Mouse (Mus musculus): Measurements from ENCODE around the gene Celsr3.
A peak's percentile ranks its signal among the peaks of the same experiment; 100 is the strongest.

The Celsr3 gene

GRCm38 (mm10) chr9:108825820-108826699 lies at the start of gene Celsr3:
Celsr3 (plus strand) TSS chr9:108826320.
- DNase-seq (ENCODE audit: low spot score in 2 of 2), result no peak

GRCm38 (mm10) chr9:108776614-108777013 lies 49.5 kb upstream of the Celsr3 start:
- DNase-seq (ENCODE audit: low spot score in 2 of 2), result no peak

DNA sequence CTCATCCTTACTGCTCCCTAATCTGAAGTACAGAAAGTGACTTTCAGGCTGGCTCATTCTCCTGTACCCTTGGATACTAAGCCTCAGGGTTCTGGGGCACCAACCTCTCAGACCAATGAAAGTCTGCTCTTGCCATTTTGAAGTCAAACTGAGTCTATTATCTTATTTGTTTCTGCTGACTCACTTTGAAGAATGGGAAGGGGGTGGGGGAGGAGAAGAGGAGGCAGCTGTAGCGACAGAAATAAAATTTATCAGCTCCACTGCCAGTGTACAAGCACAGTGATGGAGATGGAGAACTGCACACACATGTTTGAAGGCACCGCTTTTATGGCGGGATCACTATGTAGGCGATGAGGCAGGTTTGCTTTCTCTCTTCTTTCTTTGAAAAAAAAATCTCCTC lies 48.8 kb upstream of the Celsr3 start:
- DNase-seq (ENCODE audit: low spot score in 2 of 2), result no peak

GRCm38 (mm10) chr9:108780959-108781358 lies 45.2 kb upstream of the Celsr3 start:
- no peak for DNase-seq (ENCODE audit: low spot score in 2 of 2)

DNA sequence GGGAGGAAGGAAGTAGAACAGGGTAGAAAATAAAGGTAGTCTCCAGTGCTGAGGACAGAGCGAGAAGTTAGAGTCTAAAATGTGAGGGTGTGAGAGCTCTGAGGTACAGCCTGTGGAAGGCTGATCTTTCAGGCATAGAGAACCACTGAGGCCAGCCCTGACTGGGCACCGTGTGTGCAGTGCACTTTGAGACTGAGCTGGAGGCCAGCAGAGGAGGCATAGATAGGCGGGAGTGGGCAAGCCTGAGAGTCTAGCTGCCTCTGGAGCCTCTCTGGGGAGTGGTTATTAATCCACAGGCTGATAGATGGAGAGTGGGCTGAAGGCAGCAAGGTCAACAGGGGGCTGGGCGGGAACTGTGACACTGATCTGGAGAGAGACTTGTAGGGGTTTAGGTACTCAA lies 44.2 kb upstream of the Celsr3 start:
- DNase-seq (ENCODE audit: low spot score in 2 of 2), result no peak

DNA sequence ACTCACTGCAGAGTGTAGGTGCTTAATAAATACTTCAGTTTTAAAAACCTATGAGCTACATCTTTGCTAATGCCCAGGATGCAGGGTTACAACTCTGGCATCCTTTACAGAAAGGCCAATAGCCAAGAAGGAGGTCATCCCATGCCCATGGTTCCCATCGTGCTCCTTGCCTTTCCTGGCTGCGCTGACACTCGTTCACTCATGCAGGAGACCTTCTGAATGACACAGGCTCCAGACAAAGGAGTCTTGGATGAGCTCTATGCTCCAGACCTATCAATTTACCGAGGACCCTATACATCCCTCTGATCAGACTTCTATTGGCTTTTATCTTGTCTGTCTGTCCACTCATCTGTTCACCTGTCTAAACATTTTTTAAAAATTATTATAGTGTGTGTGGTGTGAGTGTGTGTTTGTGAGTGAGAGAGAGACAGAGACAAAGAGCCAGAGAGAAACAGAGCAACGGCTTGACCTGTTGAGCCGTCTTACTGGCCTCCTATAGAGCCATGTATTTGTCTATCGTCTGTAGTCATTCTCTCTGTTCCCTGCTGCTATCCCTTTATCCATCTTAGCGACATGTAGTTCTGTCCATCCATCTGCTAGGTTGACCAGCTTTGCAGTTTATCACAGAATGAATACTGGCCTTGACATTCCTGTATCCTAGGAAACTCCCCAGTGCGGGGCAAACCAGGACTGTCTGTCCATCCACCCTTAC lies 43.1 kb upstream of the Celsr3 start:
- no peak for DNase-seq (ENCODE audit: low spot score in 2 of 2)

DNA sequence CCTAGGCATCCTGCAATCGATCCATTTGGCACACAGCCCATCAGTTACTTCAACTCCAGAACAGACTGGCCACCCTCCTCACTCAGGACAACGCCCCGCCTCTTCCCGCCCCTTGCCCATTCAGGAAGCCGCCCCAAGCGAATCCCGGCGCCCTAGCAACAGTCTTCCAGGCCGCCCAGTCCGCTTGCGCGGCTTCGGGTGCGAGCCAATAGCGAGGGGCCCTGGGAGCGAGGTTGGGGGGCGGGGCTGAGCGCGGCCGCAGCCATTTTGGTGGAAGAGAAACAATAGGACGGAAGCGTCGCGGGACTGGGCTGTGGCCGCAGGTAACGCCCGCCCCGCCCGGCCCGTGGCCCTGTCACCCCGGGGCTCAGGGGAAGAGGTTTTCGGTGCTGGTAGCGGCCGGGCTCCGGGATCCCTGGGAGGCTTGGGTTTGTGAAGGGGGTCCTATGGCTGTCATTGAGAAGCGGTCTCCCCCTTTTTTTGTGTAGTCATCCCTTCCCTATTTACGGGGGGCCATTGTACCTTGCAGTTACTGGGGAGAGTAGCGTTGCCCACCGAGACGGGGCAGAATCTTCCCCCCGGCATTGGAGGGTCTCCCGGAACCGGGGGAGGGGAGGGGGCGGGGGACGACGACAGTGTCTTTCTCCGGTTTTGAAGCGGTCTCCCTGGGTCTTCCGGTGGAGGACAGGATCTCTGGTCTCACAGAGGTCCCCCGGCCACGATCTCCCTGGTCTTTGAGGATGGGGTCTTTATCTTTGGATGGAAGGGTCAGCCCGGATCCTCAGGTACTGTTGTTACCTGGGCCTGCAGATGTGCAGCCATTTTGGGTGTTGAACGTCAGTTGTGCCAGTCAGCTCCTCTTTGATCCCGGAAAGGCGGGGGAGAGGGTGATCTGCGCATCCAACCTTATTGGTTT lies 42.3 kb upstream of the Celsr3 start, which contains the start of gene Ip6k2:
Gene Ip6k2, plus strand, starts transcription at position 249 of the 916 bp plus-strand sequence.
- peak; percentile 85 to 92 for DNase-seq (ENCODE audit: low spot score in 2 of 2)

DNA sequence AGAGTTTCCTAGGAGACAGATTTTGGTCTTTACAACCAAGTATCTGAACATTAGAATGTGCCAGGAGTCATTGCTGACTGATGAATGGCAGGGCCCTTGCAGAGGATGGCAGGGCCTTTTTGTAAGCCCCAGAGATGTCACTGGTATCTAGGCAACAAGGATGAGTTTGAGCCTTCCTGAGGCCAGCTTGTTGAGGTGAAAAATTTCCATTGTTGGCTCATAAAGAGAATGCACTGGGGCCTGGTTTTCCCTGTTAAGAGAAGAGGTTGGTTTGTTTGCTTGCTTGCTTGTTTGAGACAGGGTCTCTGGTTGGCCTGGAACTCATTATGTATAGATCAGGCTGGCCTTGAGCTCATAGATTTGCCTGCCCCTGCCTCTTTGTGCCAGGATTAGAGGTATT lies 40.7 kb upstream of the Celsr3 start:
- no peak for DNase-seq (ENCODE audit: low spot score in 2 of 2)

DNA sequence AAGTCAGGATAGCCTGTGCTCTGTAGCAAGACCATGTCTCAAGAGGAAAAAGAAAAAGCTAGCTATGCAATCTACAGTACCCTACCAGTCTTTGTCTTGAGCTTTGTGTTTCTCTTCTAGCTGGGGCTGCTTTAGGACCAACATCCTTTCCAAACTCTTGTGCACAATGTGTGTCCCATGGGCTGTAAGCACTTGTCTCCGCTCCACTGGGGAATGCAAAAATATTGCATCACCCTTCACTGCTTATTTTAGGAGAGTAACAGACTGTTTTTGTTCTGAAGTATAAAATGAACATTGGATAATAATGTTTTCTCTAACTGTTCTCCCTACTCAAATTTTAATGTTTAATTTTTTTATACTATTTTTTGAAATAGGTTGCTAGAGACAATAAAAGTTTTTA lies 39.6 kb upstream of the Celsr3 start:
- no peak for DNase-seq (ENCODE audit: low spot score in 2 of 2)

DNA sequence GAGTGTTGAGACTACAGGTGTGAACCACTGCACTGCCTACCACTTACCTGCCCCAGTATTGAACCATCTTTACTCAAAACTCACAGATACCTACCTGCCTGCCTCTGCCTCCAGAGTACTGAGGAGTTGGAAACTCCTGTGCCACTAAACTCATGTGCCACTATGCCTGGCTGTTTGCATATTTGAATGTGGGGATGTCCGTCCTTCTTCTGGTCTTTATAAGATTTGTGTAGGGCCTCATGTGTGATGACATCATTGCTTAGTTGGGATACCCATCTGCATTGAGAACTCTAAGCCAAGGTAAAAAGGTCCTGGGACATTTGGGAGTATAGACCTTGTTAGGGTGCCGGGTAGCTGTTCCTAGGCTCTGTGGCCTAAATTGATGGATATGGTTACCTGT lies 39.0 kb upstream of the Celsr3 start:
- no peak for DNase-seq (ENCODE audit: low spot score in 2 of 2)

DNA sequence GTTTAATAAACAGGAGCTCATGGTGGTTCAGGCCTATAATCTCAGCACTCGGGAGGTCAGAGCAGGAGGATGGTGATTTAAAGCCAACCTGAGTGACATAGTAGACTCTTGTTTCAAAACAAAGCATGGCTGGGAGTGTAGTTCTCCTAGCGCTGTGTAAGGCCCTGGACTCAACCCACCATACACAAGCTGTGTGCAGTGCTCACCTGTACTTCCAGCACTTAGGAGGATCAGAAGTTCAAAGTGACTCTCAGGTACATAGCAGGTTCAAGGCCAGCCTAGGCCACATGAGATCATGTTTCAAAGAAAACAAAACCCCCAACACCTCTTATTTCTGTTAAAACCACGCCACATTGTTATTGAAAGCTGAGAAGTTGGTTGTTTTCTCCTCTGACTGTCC lies 37.4 kb upstream of the Celsr3 start:
- no peak for DNase-seq (ENCODE audit: low spot score in 2 of 2)

DNA sequence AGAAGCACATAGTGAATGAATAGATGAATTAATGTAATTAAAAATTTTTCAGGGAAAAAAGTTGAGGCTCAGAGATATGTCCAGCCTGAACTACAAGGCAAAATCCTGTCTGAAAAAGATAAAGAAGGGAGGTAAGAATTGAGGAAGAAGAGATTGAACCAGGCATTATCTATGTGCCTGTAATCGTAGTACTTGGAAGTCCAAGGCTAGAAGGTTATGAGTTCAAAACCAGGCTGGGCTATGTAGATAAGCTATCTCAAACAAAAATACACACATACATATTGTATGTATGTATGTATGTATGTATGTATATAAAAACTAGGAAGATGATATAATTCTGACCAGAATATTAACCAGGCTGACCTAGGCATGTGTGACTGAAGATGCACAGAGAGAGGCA lies 33.8 kb upstream of the Celsr3 start:
- no peak for DNase-seq (ENCODE audit: low spot score in 2 of 2)

GRCm38 (mm10) chr9:108792730-108793129 lies 33.4 kb upstream of the Celsr3 start:
- no peak for DNase-seq (ENCODE audit: low spot score in 2 of 2)

DNA sequence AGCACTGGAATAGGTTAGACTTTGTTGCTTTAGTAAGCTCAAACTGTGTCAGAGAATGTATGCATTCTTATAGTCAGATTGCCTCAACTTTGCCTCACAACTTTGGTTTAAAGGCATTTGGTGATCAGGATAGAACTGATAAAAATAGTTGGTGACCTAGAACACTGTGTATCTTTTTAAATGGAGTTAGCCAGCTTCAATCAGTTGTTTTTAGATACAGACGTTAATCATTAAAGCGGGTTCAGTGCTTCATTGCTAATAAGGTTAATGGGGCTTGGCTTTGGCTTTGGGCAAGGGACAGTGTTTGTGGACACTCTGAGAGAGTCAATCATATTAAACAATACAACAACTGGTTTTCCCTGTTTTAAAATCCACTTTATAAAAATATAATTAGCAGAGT lies 30.8 kb upstream of the Celsr3 start:
- no peak for DNase-seq (ENCODE audit: low spot score in 2 of 2)

DNA sequence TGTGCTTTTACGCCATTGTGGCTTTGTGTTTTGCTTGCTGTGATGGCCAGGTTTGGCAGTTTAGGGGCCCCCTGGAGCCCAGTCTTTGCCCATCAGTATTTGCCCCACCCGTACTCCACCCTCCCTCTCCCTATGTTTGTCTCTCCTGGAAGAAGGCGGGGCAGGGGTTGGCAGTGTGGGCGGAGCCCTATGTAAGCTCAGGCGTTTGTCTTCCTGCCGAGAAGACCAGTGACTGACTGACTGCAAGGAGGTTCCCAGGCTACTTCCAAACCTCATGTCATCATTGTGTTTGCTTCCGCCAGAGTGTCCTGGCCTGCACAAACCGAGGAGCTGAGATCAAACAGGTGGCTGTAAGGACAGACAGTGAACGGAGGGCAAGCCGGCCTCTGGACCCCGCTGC lies 30.4 kb upstream of the Celsr3 start:
- DNase-seq (ENCODE audit: low spot score in 2 of 2), result no peak

DNA sequence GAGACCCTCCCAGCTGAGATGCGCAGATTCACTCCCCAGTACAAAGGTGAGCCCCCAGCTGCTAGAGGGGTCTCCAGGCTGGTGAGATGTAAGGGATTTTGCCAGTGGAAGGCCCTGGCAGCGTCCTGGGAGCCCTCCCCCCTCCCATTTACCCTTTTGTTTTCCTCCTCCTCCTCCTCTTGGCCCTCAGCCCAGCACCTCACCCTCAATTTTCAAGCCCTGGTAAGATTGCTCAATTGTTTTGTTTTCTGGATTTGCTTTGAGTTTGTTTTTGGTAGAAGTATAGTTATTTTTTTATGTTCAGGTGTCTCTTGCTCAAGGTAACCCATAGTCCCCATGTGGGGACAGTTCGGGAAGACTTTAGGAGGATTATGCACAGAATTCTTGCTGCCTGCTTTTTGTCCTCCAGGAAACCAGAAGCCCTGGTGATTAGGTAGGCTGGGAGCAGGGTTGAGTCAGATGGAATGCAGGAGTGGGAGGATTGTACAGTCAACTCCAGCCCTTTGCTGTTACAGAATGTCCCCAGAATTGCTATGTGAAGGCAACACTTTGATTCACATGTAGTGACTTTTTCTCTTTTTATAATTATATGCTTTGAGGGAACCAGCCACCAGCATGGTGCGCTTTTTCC lies 29.7 kb upstream of the Celsr3 start:
- DNase-seq (ENCODE audit: low spot score in 2 of 2), result no peak

DNA sequence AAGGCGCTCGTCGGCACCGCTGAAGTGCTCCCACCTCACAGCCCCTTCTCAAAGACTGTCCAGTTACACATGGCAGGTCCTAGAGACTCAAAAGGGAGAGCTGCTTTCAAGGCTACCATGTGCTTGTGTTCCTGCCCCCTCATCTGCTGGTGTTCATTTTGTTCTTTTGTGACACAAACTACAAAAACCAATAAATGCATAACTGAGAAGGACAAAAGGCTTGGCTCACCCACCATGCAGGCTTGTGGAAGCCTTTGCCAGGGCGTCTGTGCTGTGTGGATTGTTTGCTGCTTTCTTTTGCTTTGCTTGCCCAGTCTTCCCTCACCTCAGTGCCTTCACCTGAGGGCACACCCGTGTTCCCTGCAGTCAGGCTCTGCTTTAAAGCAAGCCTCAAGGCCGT lies 28.6 kb upstream of the Celsr3 start:
- DNase-seq (ENCODE audit: low spot score in 2 of 2), result no peak

DNA sequence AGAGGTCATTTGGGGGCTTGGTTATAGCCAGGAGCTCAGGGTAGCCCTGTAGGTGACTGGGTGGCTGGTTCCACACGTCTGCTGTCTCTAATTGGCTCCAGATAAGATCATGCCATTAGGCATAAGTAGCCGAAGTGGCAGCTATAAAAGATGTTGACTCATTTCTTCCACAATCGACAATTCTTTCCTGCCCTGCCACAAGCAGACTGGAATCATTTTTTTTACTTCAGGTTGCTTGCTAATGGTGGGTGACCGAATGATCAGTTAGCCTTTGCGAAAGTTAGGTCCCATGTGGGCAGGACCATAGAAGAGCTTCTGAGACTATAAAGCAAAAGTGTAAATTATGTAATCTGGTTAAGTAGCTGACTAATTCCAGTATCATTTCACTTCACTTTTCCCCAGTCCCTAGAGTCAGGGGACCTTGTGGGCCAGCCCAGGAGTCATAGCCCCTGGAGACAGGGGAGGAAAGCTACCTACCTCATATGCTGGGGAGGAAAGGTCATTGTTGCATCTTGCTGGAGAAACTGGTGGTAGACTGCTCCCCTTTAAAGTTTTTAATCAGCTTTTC lies 27.5 kb upstream of the Celsr3 start:
- DNase-seq (ENCODE audit: low spot score in 2 of 2), result no peak

DNA sequence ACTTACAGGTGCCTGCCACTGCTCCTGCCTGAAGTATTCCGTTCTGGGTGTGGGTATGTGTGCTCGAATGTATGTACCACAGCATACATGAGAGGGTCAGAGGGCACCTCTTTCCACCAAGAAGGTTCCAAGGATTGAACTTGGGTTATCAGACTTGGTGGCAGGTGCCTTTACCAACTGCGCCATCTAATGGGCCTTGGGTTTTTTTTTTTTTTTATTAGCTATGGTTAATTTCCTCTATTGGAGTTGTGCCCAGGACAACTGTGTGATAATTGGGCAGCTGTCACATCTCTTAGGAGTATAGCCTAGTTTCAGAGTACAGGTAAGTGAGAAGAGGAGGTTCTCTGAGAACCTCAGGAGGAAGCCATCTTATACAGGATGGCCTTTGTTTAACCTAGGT lies 26.6 kb upstream of the Celsr3 start:
- no peak for DNase-seq (ENCODE audit: low spot score in 2 of 2)

DNA sequence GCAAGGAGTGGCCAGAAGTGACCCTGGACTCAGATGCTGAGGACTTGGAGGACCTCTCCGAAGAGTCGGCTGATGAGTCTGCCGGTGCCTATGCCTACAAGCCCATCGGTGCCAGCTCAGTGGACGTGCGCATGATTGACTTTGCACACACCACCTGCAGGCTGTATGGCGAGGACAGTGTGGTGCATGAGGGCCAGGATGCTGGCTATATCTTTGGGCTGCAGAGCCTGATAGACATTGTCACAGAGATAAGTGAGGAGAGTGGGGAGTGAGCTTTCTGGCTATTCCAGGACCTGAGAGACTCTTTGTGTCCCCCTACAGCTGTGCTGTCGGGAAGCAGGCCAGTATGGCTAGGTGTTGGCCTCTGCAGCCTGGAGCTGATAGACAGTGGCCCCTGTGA lies 20.4 kb upstream of the Celsr3 start:
- DNase-seq (ENCODE audit: low spot score in 2 of 2), result no peak

GRCm38 (mm10) chr9:108806379-108806778 lies 19.7 kb upstream of the Celsr3 start:
- DNase-seq (ENCODE audit: low spot score in 2 of 2), result no peak

Measured in spleen, postnatal 14 days (tissue).